Mouse (Mus musculus) neural tube, embryonic 14.5 days (tissue): ENCODE results near the gene Trim9. TPM values are rescaled to one million over a fixed set of nuclear protein-coding genes. Genes with fewer than 3 reads are reported as not detected.
A peak's percentile ranks its signal among the peaks of the same experiment; 100 is the strongest.

Source experiments
- ATAC-seq: fragments of 200-750 bp; cut with Nextera tagmentation; 2 replicates; pipeline ENCODE4 v1.8.0; 2017; ENCODE audit warnings: low read depth, mild to moderate bottlenecking, moderate TSS enrichment, moderate library complexity
- H3K27ac ChIP-seq: fragments of 300-500 bp; sonication (generic); 2 replicates; pipeline ENCODE4 v1.5.1; 2014; ENCODE audit warnings: low read depth, mild to moderate bottlenecking, control low read depth, low read length, moderate library complexity, mixed read lengths
- H3K27me3 ChIP-seq: fragments of 300-500 bp; sonication (generic); 2 replicates; pipeline ENCODE4 v1.6.1; 2014; ENCODE audit warnings: low read length; ENCODE audit not compliant: control insufficient read depth, insufficient read depth
- H3K36me3 ChIP-seq: fragments of 300-500 bp; sonication (generic); 2 replicates; pipeline ENCODE4 v1.6.1; 2014; ENCODE audit warnings: low read length, mixed read lengths; ENCODE audit not compliant: control insufficient read depth, insufficient read depth
- H3K4me1 ChIP-seq: fragments of 300-500 bp; sonication (generic); 2 replicates; pipeline ENCODE4 v1.6.1; 2014; ENCODE audit warnings: low read length; ENCODE audit not compliant: control insufficient read depth, insufficient read depth
- H3K4me2 ChIP-seq: fragments of 300-500 bp; sonication (generic); 2 replicates; pipeline ENCODE4 v1.6.1; 2014; ENCODE audit warnings: mild to moderate bottlenecking, low read depth, low read length, control low read depth
- H3K4me3 ChIP-seq: fragments of 300-500 bp; sonication (generic); 2 replicates; pipeline ENCODE4 v1.5.1; 2014; ENCODE audit warnings: low read depth, low read length, control low read depth, mixed read lengths
- H3K9ac ChIP-seq: fragments of 300-500 bp; sonication (generic); replicated peaks from 2 replicates; pipeline ENCODE4 v1.6.1; 2014; ENCODE audit warnings: low read depth, mild to moderate bottlenecking, control low read depth, low read length, mixed read lengths
- H3K9me3 ChIP-seq: fragments of 300-500 bp; sonication (generic); 2 replicates; pipeline ENCODE4 v1.6.1; 2016; ENCODE audit warnings: low read length; ENCODE audit not compliant: control insufficient read depth
- WGBS: fragments of 180-500 bp; shearing (Covaris S2); extraction: QIAGEN DNeasy Blood & Tissue Kit; methylation state at CpG from one replicate; pipeline ENCODE4 v1.1.7; 2014; 5-methylcytosine and 5-hydroxymethylcytosine counted together
- polyA plus RNA-seq: library from polyadenylated mRNA; unstranded; fragments of >200 nt; fragmentation: Nextera tagmentation; extraction: Ambion mirVana; gene quantifications from 2 replicates; pipeline ENCODE4 v1.2.1, GENCODE M21; 2014

Gene Trim9
- polyA plus RNA-seq, 1 experiment from 2014 or later, result 106 TPM

- no peak overlapping the region for H3K4me2 ChIP-seq
- no peaks in the 10 kb centered on the region for H3K36me3 ChIP-seq
- H3K27ac ChIP-seq, result peak overlapping the region; percentile 52; the same call in 1 of the 2 replicates
- 0 out of 2 replicates have a peak, but pooled peaks cover 3% of the 10 kb centered on the region for H3K4me1 ChIP-seq
- no peak overlapping the region for H3K4me3 ChIP-seq
- H3K9ac ChIP-seq, result no peak overlapping the region
- no peak; the same call in 1 of the 2 replicates for ATAC-seq
- 72% methylated on average over 6 of the region's 6 CpGs for WGBS
- H3K9me3 ChIP-seq, result no peaks in the 10 kb centered on the region
- no peaks in the 10 kb centered on the region for H3K27me3 ChIP-seq
Measured at GRCm38 (mm10) chr12:70304014-70304413, 43.4 kb downstream of the Trim9 start.

GRCm38 (mm10) chr12:70303525-70303924 lies 43.9 kb downstream of the Trim9 start:
- WGBS, result 86% methylated on average over 7 of the region's 7 CpGs

GRCm38 (mm10) chr12:70302022-70302720 lies 45.2 kb downstream of the Trim9 start:
- Histone ChIP-seq H3K9me3 (no peaks in the 10 kb centered on the region), H3K36me3 (no peaks in the 10 kb centered on the region), H3K4me1 (0 out of 2 replicates have a peak, but pooled peaks cover 3% of the 10 kb centered on the region), H3K4me3 (no peak overlapping the region), H3K27me3 (no peaks in the 10 kb centered on the region), H3K27ac (no peak overlapping the region), H3K4me2 (no peak overlapping the region), H3K9ac (no peak overlapping the region)
- 69% methylated on average over 5 of the region's 5 CpGs for WGBS
- ATAC-seq, result no peak

More at GRCm38 (mm10) chr12:70303525-70303924, 43.9 kb downstream of the Trim9 start:
- no peak overlapping the region for H3K4me2 ChIP-seq
- H3K9ac ChIP-seq, result no peak overlapping the region
- H3K27me3 ChIP-seq, result no peaks in the 10 kb centered on the region
- no peak overlapping the region for H3K4me3 ChIP-seq
- ATAC-seq, result no peak
- peak overlapping the region; percentile 52 for H3K27ac ChIP-seq
- 0 out of 2 replicates have a peak, but pooled peaks cover 3% of the 10 kb centered on the region for H3K4me1 ChIP-seq
- no peaks in the 10 kb centered on the region for H3K9me3 ChIP-seq
- H3K36me3 ChIP-seq, result no peaks in the 10 kb centered on the region

GRCm38 (mm10) chr12:70293927-70294684 lies 53.3 kb downstream of the Trim9 start:
- H3K9ac ChIP-seq, result no peak overlapping the region
- 24% methylated on average over 5 of the region's 5 CpGs for WGBS
- no peaks in the 10 kb centered on the region for H3K4me1 ChIP-seq
- H3K9me3 ChIP-seq, result no peaks in the 10 kb centered on the region
- H3K27me3 ChIP-seq, result no peaks in the 10 kb centered on the region
- no peak overlapping the region for H3K4me2 ChIP-seq
- ATAC-seq, result peak; percentile 70
- H3K27ac ChIP-seq, result no peak overlapping the region; the same call in 1 of the 2 replicates
- H3K4me3 ChIP-seq, result no peak overlapping the region
- H3K36me3 ChIP-seq, result 0 out of 2 replicates have a peak, but pooled peaks cover 3% of the 10 kb centered on the region

- no peak overlapping the region for H3K27ac ChIP-seq
- no peak overlapping the region for H3K4me2 ChIP-seq
- no peaks in the 10 kb centered on the region for H3K4me1 ChIP-seq
- 0 out of 2 replicates have a peak, but pooled peaks cover 4% of the 10 kb centered on the region for H3K36me3 ChIP-seq
- no peak overlapping the region for H3K9ac ChIP-seq
- 57% methylated on average over 10 of the region's 10 CpGs for WGBS
- H3K4me3 ChIP-seq, result no peak overlapping the region
- H3K27me3 ChIP-seq, result no peaks in the 10 kb centered on the region
- peak; percentile 69 for ATAC-seq
- H3K9me3 ChIP-seq, result no peaks in the 10 kb centered on the region
Measured at GRCm38 (mm10) chr12:70293165-70293926, 54.1 kb downstream of the Trim9 start.

- Histone ChIP-seq H3K9ac (no peak overlapping the region), H3K9me3 (no peaks in the 10 kb centered on the region), H3K4me1 (no peaks in the 10 kb centered on the region), H3K27me3 (no peaks in the 10 kb centered on the region), H3K4me2 (no peak overlapping the region), H3K4me3 (no peak overlapping the region), H3K27ac (no peak overlapping the region), H3K36me3 (peaks cover 15% of the 10 kb centered on the region; the same call in 1 of the 2 replicates)
- 29% methylated on average over 5 of the region's 5 CpGs for WGBS
- no peak for ATAC-seq
Measured at GRCm38 (mm10) chr12:70285521-70285920, 61.9 kb downstream of the Trim9 start.

GRCm38 (mm10) chr12:70284979-70285378 lies 62.4 kb downstream of the Trim9 start:
- ATAC-seq, result no peak
- no peaks in the 10 kb centered on the region for H3K4me1 ChIP-seq
- H3K9ac ChIP-seq, result no peak overlapping the region
- H3K4me3 ChIP-seq, result no peak overlapping the region
- no peak overlapping the region for H3K27ac ChIP-seq
- H3K9me3 ChIP-seq, result no peaks in the 10 kb centered on the region
- H3K4me2 ChIP-seq, result no peak overlapping the region
- H3K27me3 ChIP-seq, result no peaks in the 10 kb centered on the region
- peaks cover 21% of the 10 kb centered on the region; the same call in 1 of the 2 replicates for H3K36me3 ChIP-seq
- 96% methylated on average over 7 of the region's 7 CpGs for WGBS

GRCm38 (mm10) chr12:70283116-70283731 lies 64.2 kb downstream of the Trim9 start:
- Histone ChIP-seq H3K36me3 (peaks cover 19% of the 10 kb centered on the region; the same call in 1 of the 2 replicates), H3K4me3 (no peak overlapping the region), H3K9me3 (no peaks in the 10 kb centered on the region), H3K4me2 (no peak overlapping the region), H3K9ac (no peak overlapping the region), H3K27me3 (no peaks in the 10 kb centered on the region), H3K4me1 (no peaks in the 10 kb centered on the region), H3K27ac (no peak overlapping the region)
- 70% methylated on average over 10 of the region's 10 CpGs for WGBS
- ATAC-seq, result no peak
